Mouse (Mus musculus) testis, adult 2 months (tissue): ENCODE data around the gene Hp.

Experiments used
- CTCF ChIP-seq: fragments of 200-500 bp; IDR thresholded peaks from 2 replicates; pipeline ENCODE4 v1.5.1; 2012; ENCODE audit warnings: low read depth, mild to moderate bottlenecking, inconsistent platforms, low read length, moderate library complexity; ENCODE audit not compliant: control insufficient read depth, insufficient read depth, insufficient replicate concordance
- POLR2A ChIP-seq: fragments of 200-500 bp; IDR thresholded peaks from 2 replicates; pipeline ENCODE4 v1.6.1; 2012; ENCODE audit warnings: low read depth, mild to moderate bottlenecking, inconsistent platforms, low read length, moderate library complexity; ENCODE audit not compliant: control insufficient read depth

- TF ChIP-seq POLR2A (no peak), CTCF (peak; percentile 47; the same call in 1 of the 2 replicates)
These were observed 27.3 kb downstream of the Hp start for GRCm38 (mm10) chr8:109551663-109552062.
